Mouse (Mus musculus): ENCODE results near the gene Gpr146. TPM values are rescaled to one million over a fixed set of nuclear protein-coding genes. Genes with fewer than 3 reads are reported as not detected.

The Gpr146 gene
- total RNA-seq, 4 experiments from 2014 or later, result 43.1 to 55.6 (median 47.0) TPM

GRCm38 (mm10) chr5:139355235-139355772 lies 22.2 kb upstream of the Gpr146 start:
- peak; percentile 71 for DNase-seq (ENCODE audit: low spot score)

DNA sequence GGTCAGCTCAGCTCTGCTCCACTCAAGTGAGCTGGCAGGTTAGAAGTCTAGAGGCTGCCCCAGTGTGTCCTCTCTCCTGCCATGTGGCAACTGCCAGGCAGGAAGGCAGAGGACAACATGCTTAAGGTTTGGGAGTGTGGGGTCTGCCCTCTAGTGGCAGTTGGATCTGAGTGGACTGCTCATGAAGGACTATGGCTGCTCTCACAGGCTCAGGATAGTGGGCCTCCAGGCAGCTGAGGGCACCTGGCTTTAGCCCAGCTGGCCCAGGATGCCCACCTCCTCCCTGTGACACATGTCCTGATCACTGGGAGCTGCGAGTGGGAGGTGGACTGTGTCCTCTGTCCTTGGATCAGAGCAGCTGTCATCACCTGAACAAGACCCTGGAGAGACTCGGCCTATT lies 18.8 kb upstream of the Gpr146 start:
- no peak for DNase-seq (ENCODE audit: low spot score)

DNA sequence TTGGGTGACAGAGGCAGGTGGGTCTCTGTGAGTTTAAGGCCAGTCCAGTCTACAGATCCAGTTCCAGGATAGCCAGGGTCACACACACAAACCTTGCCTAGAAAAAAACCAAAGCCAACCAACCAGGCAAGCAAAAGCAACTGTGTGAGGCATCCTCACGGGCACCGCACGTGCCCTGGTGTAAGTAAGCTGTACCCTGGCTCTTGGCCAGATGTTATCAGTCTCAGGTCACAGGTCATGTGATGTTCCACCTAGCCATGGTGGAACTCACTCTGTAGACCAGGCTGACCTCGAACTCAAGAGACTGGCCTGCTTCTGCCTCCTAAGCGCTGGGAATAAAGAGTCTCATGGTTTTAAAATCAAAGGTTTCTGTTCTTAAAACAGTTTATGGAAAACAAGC lies 18.3 kb upstream of the Gpr146 start:
- no peak for DNase-seq (ENCODE audit: low spot score)

DNA sequence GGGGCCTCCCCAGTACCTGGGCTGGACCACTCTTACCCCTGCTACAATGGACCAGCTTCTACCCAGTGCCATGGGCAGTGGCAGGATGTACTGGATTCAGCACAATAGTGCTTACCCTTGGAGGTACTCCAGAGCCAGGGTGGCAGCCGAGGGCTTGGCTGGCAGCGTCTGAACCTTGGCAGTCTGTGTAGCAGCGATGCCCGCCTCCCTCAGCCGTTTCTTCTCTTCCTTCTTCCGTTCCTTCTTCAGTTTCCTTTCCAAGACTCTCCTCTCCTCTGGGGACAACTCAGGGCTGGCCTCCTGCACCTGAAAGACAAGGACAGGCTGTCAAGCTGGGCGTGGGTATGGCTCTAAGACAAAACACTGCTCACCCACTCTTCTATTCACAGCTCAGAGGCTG lies 13.6 kb upstream of the Gpr146 start:
- DNase-seq (ENCODE audit: low spot score), result no peak

- DNase-seq (ENCODE audit: low spot score), result peak; percentile 92
Observed at GRCm38 (mm10) chr5:139364260-139364910, 13.1 kb upstream of the Gpr146 start.

DNA sequence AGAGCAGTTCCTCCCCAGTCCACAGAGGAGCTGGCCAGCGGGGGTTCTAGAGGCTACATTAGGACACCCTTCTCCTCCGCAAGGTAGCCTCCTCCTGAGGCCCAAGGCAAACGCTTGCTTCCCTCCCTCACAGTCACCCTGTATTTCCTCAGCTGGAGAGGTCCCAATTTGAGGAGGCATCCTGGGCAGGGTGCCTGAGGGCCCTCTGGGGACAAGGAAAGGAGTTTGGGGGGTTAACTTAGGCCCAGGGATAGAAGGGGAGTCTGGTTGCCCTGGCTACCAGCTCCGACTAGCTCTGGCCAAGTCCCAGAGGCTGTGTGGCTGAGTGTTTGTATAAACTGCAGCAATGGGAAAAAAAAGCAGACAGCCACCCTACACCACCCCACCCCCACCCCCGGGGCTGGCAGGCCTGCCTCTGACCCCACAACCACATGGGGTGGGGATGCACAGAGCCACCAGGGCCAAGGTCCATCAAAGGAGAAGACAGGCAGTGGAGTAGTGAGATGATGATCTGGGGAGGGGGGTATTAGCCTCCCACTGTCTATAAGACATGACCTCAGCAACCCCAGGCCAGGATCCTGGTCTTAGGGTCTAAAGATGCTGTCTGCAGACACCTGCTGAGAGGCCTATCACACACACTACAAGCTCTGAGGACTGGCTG lies 12.5 kb upstream of the Gpr146 start:
- no peak for DNase-seq (ENCODE audit: low spot score)

DNA sequence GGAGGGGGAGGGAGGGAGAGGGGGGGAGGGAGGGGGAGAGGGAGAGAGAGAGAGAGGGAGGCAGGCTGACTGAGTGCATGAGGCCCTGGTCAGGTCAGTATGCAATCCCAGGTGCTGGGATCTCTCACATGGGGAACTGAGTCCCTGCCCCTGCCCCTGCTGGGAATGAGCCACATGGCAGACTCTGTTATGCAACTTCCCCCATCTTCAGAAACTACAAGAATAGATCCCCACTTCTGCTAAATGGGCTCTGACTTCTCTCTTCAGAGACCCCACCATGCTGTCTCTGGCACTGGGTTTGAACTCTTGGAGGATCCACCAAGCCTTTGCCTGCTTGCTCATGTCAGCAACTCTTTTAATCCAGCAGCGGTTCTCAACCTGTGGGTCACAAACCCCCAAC lies 11.7 kb upstream of the Gpr146 start:
- DNase-seq (ENCODE audit: low spot score), result no peak

DNA sequence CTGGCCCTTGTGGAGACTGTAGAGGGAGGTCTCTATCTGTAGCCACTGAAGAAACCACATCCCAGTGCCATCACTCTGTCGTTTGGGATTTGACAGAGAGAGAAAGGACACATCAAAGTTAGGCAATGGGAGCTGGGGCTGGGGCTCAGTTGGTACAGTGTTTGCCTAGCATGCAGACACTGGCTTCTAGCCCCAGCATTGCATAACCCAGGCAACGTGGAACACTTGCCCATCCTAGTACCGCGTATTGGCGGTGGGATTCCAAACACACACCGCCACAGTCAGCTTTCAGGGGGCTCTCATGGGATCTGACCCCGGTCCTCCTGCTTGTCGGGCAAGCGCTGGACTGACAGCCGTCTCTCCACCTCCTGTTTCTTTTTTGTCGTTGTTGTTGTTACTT lies 11.0 kb upstream of the Gpr146 start:
- DNase-seq (ENCODE audit: low spot score), result no peak

DNA sequence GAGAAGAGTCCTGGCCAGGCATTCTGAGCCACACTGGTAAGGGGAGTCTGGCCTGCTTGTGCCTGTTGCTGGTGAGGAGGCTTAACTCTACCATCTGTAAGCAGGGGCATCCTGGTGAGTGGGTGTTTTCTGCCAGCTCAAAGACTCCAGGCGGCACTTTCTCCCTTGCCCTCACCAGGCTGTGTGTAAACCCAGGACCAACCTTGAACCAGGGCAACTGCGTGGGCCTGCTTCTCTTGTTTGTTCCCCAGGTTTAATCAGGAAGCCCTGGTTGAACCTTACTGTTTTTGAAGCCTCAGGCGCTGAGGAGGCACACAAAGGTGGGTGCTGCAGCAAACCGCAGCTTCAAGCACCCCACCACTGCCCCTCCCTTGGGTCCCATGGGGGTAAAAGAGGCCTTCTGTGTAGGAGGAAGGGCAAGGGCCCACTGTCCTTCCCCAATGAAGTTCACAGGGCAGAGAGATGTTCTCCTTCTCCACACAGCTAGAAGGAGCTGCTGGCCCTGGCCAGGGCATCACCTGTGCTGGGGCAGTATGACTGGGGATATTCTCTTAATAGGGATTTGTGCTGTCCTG lies 9.5 kb upstream of the Gpr146 start:
- no peak for DNase-seq (ENCODE audit: low spot score)

DNA sequence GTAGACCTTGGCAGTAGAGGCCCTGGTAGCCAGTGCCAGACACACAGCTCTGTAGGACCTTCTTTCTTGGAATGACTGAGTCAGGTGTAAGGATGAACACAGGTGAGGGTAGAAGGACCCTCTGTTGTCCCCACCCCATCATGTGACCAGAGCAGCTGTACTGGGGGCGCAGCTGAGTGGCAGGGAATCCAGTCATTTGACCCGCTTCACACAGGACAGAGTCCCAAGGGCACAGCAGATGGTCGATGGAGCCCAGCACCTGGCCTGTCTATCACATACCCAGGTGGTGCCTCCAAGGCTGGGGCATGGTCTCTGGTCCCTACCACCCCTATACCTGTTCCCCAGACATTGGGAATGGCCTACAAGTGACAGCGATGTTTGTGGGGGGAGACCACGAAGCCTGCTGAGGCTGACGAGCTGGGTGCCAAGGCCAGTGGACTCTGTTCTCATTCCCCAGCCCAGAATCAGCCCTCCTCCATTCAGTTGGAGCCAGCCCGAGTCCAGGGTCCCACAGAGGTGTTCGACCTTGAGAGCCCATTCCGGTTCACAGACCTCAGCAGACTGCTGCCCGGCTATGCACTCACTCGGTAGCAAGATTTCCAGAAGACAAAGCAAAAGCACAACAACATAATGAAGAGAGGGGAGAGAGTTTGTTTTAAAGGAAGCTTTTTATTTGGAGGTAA lies 8.7 kb upstream of the Gpr146 start:
- no peak for DNase-seq (ENCODE audit: low spot score)

GRCm38 (mm10) chr5:139370336-139370735 lies 7.2 kb upstream of the Gpr146 start:
- DNase-seq (ENCODE audit: low spot score), result no peak

GRCm38 (mm10) chr5:139371118-139371517 lies 6.4 kb upstream of the Gpr146 start:
- no peak for DNase-seq (ENCODE audit: low spot score)

DNA sequence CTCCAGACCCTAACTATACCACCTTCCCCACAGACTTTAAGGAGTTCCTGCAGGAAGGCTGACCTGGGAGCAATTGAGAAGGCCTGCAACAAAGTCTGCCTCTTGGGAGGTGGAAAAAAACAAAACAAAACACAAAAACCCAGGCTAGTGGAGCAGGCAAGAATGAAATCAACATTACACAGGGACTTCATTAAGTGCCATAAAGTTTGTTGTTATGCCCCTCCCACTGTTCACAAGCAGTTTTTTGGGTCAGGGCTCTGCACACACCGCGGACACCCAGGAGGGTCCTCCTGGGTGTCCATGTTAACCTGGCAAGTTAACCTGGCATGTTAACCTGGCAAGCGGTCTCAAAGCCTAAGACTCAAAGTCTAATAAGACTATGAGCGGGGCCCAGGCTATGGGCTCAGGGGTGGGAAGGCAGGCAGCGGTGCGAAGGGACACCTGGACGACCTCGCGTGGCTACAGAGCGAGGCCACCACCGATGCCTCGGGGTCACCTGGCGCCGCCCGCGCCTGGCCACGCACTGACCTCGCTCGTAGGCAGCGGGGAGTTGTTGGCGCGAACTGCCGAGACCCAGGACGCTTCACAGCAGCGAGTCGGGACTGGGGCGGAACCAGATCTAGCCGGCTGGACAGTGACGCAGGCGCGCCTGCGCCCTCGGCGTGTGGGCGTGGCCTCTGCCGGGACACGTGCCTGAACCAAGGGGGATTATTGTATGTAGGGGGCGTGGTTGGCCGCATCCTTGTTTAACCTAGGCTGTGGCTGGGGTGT lies 5.7 kb upstream of the Gpr146 start:
- DNase-seq (ENCODE audit: low spot score), result peak; percentile 93

DNA sequence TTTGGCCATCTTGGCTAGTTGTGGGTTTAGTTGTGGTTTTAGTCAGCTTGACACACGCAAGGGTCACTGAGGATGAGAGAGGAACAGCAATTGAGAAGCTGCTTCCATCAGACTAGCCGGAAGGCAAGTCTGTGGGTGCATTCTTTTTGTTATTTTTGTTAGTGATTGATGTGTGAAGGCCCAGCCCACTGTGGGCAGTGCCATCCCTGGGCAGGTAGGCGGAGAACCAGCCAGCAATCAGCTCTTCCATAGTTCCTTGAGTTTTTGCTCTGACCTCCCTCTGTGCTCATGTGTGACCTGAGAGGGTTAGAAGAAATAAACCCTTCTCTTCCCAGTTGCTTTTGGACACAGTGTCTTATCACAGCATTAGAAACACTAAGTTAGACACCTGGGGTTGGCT lies 4.4 kb upstream of the Gpr146 start:
- no peak for DNase-seq (ENCODE audit: low spot score)

DNA sequence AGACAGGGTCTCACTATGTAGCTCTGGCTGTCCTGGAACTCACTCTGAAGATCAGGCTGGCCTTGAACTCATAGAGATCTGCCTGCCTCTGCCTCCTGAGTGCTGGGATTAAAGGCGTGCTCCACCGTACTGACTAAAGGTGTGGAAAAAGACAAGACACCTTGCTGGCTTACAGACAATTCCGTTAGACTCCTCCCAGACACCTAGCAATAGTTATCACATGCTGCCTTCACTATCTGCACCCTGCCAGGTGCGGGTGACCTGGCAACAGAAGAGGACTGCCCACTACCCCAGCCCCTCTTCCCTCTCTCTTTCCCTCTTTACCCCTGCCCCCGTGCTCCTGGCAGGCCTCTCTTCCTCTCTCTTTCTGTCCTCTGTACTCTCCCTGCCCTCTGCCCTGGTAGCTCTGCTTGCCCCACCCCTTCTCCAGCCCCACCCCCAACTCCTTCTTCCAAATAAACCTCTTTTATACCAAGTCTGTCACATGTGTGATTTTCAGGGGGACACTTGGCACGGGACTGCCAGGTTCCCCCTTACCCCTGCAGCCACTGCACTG lies 3.5 kb upstream of the Gpr146 start:
- no peak for DNase-seq (ENCODE audit: low spot score)

- no peak for DNase-seq (ENCODE audit: low spot score)
Observed at GRCm38 (mm10) chr5:139374841-139375240, 2.7 kb upstream of the Gpr146 start.

GRCm38 (mm10) chr5:139378271-139378556 lies 717 bp downstream of the Gpr146 start:
- DNase-seq (ENCODE audit: low spot score), result no peak

- DNase-seq (ENCODE audit: low spot score), result peak; percentile 85
Observed at GRCm38 (mm10) chr5:139378986-139379629, 1.6 kb downstream of the Gpr146 start.

DNA sequence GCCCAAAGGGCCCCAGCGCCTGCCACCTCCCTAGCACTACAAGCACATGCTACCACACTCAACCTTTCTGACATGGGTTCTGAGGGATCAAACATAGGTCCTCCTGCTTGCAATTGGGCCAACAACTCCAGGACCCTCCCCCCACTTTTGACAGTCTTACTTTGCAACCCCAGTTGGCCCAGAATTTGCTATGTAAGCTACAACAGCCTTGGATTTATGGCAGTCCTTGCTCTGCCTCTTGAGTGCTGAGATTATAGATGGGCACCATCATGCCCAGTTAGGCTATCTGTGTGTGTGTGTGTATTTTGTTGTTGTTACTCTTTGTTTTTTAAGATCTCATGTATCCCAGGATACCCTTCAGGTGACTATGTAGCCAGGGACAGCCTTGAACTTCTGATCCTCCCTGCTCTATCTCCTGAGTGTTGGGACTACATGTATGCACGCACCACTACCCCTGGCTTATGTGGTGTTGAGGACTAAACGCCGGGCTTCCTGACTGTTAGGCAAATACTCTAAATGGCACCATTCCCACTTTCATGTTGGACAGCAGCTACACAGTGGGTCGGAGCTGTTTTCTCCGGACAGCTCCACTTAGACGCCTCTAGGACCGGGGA lies 2.4 kb downstream of the Gpr146 start:
- DNase-seq (ENCODE audit: low spot score), result no peak

DNA sequence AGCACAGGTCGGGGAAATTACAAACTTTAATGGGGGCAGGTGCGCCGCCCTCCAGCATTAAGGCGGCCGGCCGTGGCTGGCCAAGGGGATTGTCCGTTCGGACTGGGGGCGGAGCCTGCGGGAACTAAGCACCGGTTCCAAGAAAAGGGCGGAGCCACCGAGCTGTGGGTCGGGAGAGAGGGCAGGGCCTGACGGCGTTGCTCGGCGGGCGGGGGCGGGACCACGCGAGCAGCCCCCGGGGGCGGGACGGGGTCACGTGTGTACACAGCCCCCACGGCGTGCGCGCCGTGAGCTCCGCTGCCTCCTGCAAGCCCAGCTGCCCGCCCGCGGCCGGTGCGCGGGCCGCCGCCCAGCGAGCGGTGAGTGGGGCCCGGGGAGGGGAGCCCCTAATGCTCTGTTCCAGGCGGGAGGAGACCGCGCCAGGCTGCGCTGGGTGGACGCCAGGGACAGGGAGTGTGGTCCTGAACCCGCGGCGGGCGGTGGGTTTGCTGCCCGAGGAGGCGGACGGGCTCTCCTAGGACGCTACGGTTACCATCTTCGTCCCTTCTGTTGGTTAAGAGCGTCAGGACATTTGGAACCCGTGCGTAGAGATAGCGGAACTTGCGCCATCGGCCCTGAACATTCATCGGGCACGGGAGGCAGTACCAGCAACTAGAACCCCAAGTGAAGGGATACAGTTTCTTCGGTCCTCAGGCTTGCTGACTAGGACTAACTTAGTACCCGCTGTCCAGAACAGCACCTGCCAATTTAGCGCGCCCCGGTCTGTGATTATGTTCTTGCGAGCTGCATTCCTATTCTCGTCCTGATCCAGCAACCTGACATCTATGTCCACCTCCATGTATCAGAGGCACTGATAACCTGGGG lies 3.1 kb downstream of the Gpr146 start:
- DNase-seq (ENCODE audit: low spot score), result peak; percentile 97

Measured in heart, adult 8-10 months (tissue).